Mouse (Mus musculus) neural tube, embryonic 12.5 days (tissue): ENCODE results near the gene B3gnt6. TPM values are rescaled to one million over a fixed set of nuclear protein-coding genes. Genes with fewer than 3 reads are reported as not detected.

Source experiments
- ATAC-seq: fragments of 200-750 bp; cut with Nextera tagmentation; 2 replicates; pipeline ENCODE4 v1.8.0; 2017; ENCODE audit warnings: low read depth, mild to moderate bottlenecking, moderate TSS enrichment, moderate library complexity; ENCODE audit not compliant: low FRiP score
- H3K27ac ChIP-seq: fragments of 300-500 bp; sonication (generic); 2 replicates; pipeline ENCODE4 v1.5.1; 2016
- H3K27me3 ChIP-seq: fragments of 300-500 bp; sonication (generic); replicated peaks from 2 replicates; pipeline ENCODE4 v1.6.1; 2016; ENCODE audit warnings: mild to moderate bottlenecking
- H3K36me3 ChIP-seq: fragments of 300-500 bp; sonication (generic); 2 replicates; pipeline ENCODE4 v1.6.1; 2016; ENCODE audit warnings: mild to moderate bottlenecking
- H3K4me1 ChIP-seq: fragments of 300-500 bp; sonication (generic); 2 replicates; pipeline ENCODE4 v1.6.1; 2016
- H3K4me2 ChIP-seq: fragments of 300-500 bp; sonication (generic); replicated peaks from 2 replicates; pipeline ENCODE4 v1.6.1; 2016; ENCODE audit warnings: mild to moderate bottlenecking
- H3K4me3 ChIP-seq: fragments of 300-500 bp; sonication (generic); 2 replicates; pipeline ENCODE4 v1.5.1; 2016
- H3K9ac ChIP-seq: fragments of 300-500 bp; sonication (generic); 2 replicates; pipeline ENCODE4 v1.6.1; 2016; ENCODE audit warnings: mild to moderate bottlenecking
- H3K9me3 ChIP-seq: fragments of 300-500 bp; sonication (generic); 2 replicates; pipeline ENCODE4 v1.6.1; 2016; ENCODE audit warnings: mild to moderate bottlenecking
- WGBS: fragments of 180-500 bp; shearing (Covaris S2); methylation state at CpG from one replicate; pipeline ENCODE4 v1.1.7; 2016; 5-methylcytosine and 5-hydroxymethylcytosine counted together
- polyA plus RNA-seq: library from polyadenylated mRNA; unstranded; fragments of >200 nt; fragmentation: Nextera tagmentation; extraction: Ambion mirVana; gene quantifications from 2 replicates; pipeline ENCODE4 v1.2.1, GENCODE M21; 2016

Gene B3gnt6
- polyA plus RNA-seq, 1 experiment from 2014 or later: 0.18 TPM

- Histone ChIP-seq H3K4me3 (no peak overlapping the region), H3K4me2 (0 out of 2 replicates have a peak overlapping the region, but pooled peaks have one; percentile 3), H3K27me3 (no peaks in the 10 kb centered on the region), H3K27ac (no peak overlapping the region), H3K36me3 (no peaks in the 10 kb centered on the region), H3K4me1 (peaks cover 31% of the 10 kb centered on the region), H3K9me3 (no peaks in the 10 kb centered on the region), H3K9ac (no peak overlapping the region)
- 86% methylated on average over 4 of the region's 4 CpGs for whole genome bisulfite sequencing
- ATAC-seq: no peak
These were observed 24.2 kb downstream of the B3gnt6 start for GRCm38 (mm10) chr7:98174883-98175755.

GRCm38 (mm10) chr7:98173408-98173807, 25.9 kb downstream of the B3gnt6 start:
- H3K4me1 ChIP-seq: peaks cover 29% of the 10 kb centered on the region
- no peak overlapping the region for H3K4me3 ChIP-seq
- WGBS: 55% methylated on average over 4 of the region's 4 CpGs
- no peak for ATAC-seq
- no peak overlapping the region for H3K9ac ChIP-seq
- H3K27ac ChIP-seq: no peak overlapping the region
- H3K4me2 ChIP-seq: no peak overlapping the region
- H3K9me3 ChIP-seq: no peaks in the 10 kb centered on the region
- no peaks in the 10 kb centered on the region for H3K36me3 ChIP-seq
- no peaks in the 10 kb centered on the region for H3K27me3 ChIP-seq

GRCm38 (mm10) chr7:98172661-98173060, 26.6 kb downstream of the B3gnt6 start:
- WGBS: 89% methylated on average over 8 of the region's 8 CpGs
- Histone ChIP-seq H3K9me3 (no peaks in the 10 kb centered on the region), H3K27ac (no peak overlapping the region), H3K4me3 (no peak overlapping the region), H3K9ac (no peak overlapping the region), H3K4me1 (peaks cover 23% of the 10 kb centered on the region), H3K27me3 (no peaks in the 10 kb centered on the region), H3K4me2 (no peak overlapping the region), H3K36me3 (no peaks in the 10 kb centered on the region)
- ATAC-seq: no peak

GRCm38 (mm10) chr7:98171141-98172073, 27.9 kb downstream of the B3gnt6 start:
- no peak overlapping the region for H3K4me3 ChIP-seq
- no peaks in the 10 kb centered on the region for H3K36me3 ChIP-seq
- no peak overlapping the region for H3K27ac ChIP-seq
- no peaks in the 10 kb centered on the region for H3K9me3 ChIP-seq
- no peak for ATAC-seq
- H3K9ac ChIP-seq: no peak overlapping the region
- no peak overlapping the region for H3K4me2 ChIP-seq
- H3K27me3 ChIP-seq: no peaks in the 10 kb centered on the region
- 68% methylated on average over 6 of the region's 6 CpGs for WGBS
- peaks cover 11% of the 10 kb centered on the region; the same call in 1 of the 2 replicates for H3K4me1 ChIP-seq

GRCm38 (mm10) chr7:98164999-98165528, 34.2 kb downstream of the B3gnt6 start:
- Histone ChIP-seq H3K27me3 (no peaks in the 10 kb centered on the region), H3K36me3 (peaks cover 6% of the 10 kb centered on the region; the same call in 1 of the 2 replicates), H3K27ac (peak overlapping the region; percentile 37; the same call in 1 of the 2 replicates), H3K4me2 (peak overlapping the region; percentile 25; the same call in 1 of the 2 replicates), H3K4me3 (no peak overlapping the region), H3K9ac (peak overlapping the region; percentile 48; the same call in 1 of the 2 replicates), H3K4me1 (peaks cover 24% of the 10 kb centered on the region), H3K9me3 (no peaks in the 10 kb centered on the region)
- WGBS: 48% methylated on average over 10 of the region's 10 CpGs
- ATAC-seq: peak; percentile 42; the same call in 1 of the 2 replicates

- no peak for ATAC-seq
- H3K27me3 ChIP-seq: no peaks in the 10 kb centered on the region
- H3K4me1 ChIP-seq: peaks cover 27% of the 10 kb centered on the region
- peaks cover 6% of the 10 kb centered on the region; the same call in 1 of the 2 replicates for H3K36me3 ChIP-seq
- no peak overlapping the region for H3K27ac ChIP-seq
- H3K4me2 ChIP-seq: peak overlapping the region; percentile 25; the same call in 1 of the 2 replicates
- H3K9ac ChIP-seq: no peak overlapping the region
- H3K9me3 ChIP-seq: no peaks in the 10 kb centered on the region
- 75% methylated on average over 9 of the region's 9 CpGs for WGBS
- no peak overlapping the region for H3K4me3 ChIP-seq
These were observed 34.8 kb downstream of the B3gnt6 start for GRCm38 (mm10) chr7:98164382-98164998.

GRCm38 (mm10) chr7:98163700-98164099, 35.6 kb downstream of the B3gnt6 start:
- Histone ChIP-seq H3K27me3 (no peaks in the 10 kb centered on the region), H3K9me3 (no peaks in the 10 kb centered on the region), H3K4me3 (no peak overlapping the region), H3K9ac (no peak overlapping the region), H3K4me1 (peaks cover 27% of the 10 kb centered on the region), H3K27ac (no peak overlapping the region), H3K4me2 (no peak overlapping the region), H3K36me3 (peaks cover 6% of the 10 kb centered on the region; the same call in 1 of the 2 replicates)
- no peak for ATAC-seq
- WGBS: 63% methylated on average over 3 of the region's 3 CpGs

- peaks cover 34% of the 10 kb centered on the region for H3K4me1 ChIP-seq
- H3K4me3 ChIP-seq: no peak overlapping the region
- no peak overlapping the region for H3K4me2 ChIP-seq
- H3K9me3 ChIP-seq: no peaks in the 10 kb centered on the region
- WGBS: 77% methylated on average over 6 of the region's 6 CpGs
- no peak overlapping the region for H3K27ac ChIP-seq
- H3K27me3 ChIP-seq: no peaks in the 10 kb centered on the region
- peaks cover 6% of the 10 kb centered on the region; the same call in 1 of the 2 replicates for H3K36me3 ChIP-seq
- ATAC-seq: no peak
- H3K9ac ChIP-seq: no peak overlapping the region
These were observed 37.0 kb downstream of the B3gnt6 start for GRCm38 (mm10) chr7:98162239-98162638.

- Histone ChIP-seq H3K27ac (no peak overlapping the region), H3K4me1 (peaks cover 38% of the 10 kb centered on the region), H3K27me3 (no peaks in the 10 kb centered on the region), H3K9ac (no peak overlapping the region), H3K9me3 (no peaks in the 10 kb centered on the region), H3K4me2 (no peak overlapping the region), H3K4me3 (no peak overlapping the region), H3K36me3 (peaks cover 6% of the 10 kb centered on the region; the same call in 1 of the 2 replicates)
- ATAC-seq: no peak
- whole genome bisulfite sequencing: 55% methylated on average over 8 of the region's 8 CpGs
These were observed 39.1 kb downstream of the B3gnt6 start for GRCm38 (mm10) chr7:98160041-98160740.

GRCm38 (mm10) chr7:98158481-98158880, 40.8 kb downstream of the B3gnt6 start:
- Histone ChIP-seq H3K4me1 (peaks cover 28% of the 10 kb centered on the region), H3K36me3 (peaks cover 6% of the 10 kb centered on the region; the same call in 1 of the 2 replicates), H3K9me3 (no peaks in the 10 kb centered on the region), H3K27me3 (no peaks in the 10 kb centered on the region), H3K27ac (no peak overlapping the region), H3K9ac (no peak overlapping the region), H3K4me3 (no peak overlapping the region), H3K4me2 (no peak overlapping the region)
- ATAC-seq: no peak
- 65% methylated on average over 8 of the region's 8 CpGs for WGBS
